Mouse (Mus musculus): ENCODE data around the gene Angpt4.

- TF ChIP-seq CTCF (IDR thresholded peaks at IDR 0.05; ENCODE audit: insufficient read depth, low read depth, low read length) = no peak
- TF ChIP-seq POLR2A (IDR thresholded peaks at IDR 0.05; ENCODE audit: insufficient read depth, low read depth, low read length) = no peak
Observed at GRCm38 (mm10) chr2:151894209-151894980, 16.6 kb upstream of the Angpt4 start.

All from olfactory bulb, adult 2 months (tissue).